Mouse (Mus musculus): ENCODE data around the gene Hes6. TPM values are rescaled to one million over a fixed set of nuclear protein-coding genes. Genes with fewer than 3 reads are reported as not detected.

Hes6 gene
- polyA plus RNA-seq, 1 experiment from 2014 or later, result 177 TPM

DNA sequence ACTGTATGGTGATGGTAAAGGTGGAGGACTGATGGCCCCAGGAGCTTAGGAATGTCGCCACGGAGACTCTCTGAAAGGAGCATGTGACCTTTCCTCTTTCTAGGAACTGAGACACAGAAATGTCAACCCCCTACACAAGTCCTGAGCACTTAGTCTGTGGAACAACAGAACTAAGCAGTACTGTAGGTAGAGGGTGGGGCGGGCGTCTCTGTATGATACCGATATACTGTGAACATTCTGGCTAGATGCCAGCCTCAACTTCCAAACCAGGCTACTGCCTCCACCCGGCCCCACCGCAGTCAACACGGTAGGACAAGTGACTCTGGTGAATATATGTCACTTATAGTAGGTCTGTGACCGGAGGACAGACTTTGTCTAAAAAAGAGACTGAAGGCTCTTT lies 40.1 kb upstream of the Hes6 start:
- Histone ChIP-seq H3K9me3 (no peaks in the 10 kb centered on the region), H3K36me3 (replicated peaks) (peaks cover 1% of the 10 kb centered on the region; the same call in 1 of the 2 replicates), H3K4me1 (peaks cover 46% of the 10 kb centered on the region), H3K27me3 (ENCODE audit: poor library complexity, severe bottlenecking) (peaks cover 21% of the 10 kb centered on the region), H3K27ac (no peak overlapping the region), H3K4me3 (no peak overlapping the region)
- 92% methylated on average over 9 of the region's 9 CpGs for WGBS
- DNase-seq (ENCODE audit: extremely low spot score, low spot score), result no peak

DNA sequence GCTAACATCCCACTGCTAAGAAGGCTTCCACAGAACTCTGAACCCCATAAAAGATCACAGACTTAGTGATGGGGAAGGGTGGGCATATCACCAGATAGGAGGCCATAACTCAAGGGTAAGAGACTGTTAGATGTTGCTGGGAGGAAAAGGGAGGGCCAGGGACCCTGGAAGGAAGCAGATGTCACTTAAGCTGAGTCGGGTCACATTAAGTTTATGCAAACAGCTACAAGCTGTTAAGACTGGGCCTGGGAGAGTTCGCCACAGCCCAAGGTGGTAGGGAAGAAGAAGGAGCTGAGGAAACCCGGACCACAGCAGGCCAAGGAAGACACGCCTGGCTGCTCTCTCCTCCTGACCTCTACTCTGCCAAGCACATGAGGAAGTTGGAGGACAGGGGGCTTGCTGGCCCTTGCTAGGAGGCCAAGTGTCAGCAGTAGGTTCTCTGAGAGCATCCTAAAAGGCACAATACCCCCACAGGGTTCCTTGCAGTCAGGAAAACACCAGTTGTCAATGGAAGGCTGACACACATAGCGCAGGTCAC lies 37.8 kb upstream of the Hes6 start:
- Histone ChIP-seq H3K36me3 (replicated peaks) (peaks cover 20% of the 10 kb centered on the region), H3K9me3 (peaks cover 11% of the 10 kb centered on the region), H3K27ac (no peak overlapping the region; the same call in 1 of the 2 replicates), H3K4me1 (peaks cover 25% of the 10 kb centered on the region), H3K4me3 (no peak overlapping the region), H3K27me3 (ENCODE audit: poor library complexity, severe bottlenecking) (0 out of 2 replicates have a peak, but pooled peaks cover under 1% of the 10 kb centered on the region)
- 77% methylated on average over 5 of the region's 5 CpGs for WGBS
- DNase-seq (ENCODE audit: extremely low spot score, low spot score), result no peak

DNA sequence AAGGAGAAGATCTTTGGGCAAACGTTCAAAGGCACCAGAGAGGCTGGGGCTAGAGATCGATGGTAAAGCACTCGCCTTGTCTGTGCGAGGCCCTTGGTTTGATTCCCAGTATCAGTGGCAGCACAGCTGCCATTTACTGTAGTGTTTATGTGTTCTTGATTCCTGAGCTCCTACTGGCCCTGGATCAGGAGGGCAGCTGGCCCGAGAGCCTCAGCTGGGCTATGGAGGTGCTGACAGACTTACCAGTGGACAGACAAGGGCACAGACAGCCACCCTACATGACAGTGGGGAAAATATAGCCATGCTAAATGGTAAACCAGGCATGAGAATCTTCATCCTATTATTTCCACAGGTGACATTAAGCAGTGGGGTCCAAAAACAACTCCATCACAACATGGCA lies 37.0 kb upstream of the Hes6 start:
- DNase-seq (ENCODE audit: extremely low spot score, low spot score), result no peak
- H3K36me3 ChIP-seq (replicated peaks), result peaks cover 20% of the 10 kb centered on the region
- H3K27me3 ChIP-seq (ENCODE audit: poor library complexity, severe bottlenecking), result no peaks in the 10 kb centered on the region
- no peak overlapping the region for H3K27ac ChIP-seq
- H3K4me3 ChIP-seq, result no peak overlapping the region
- peaks cover 11% of the 10 kb centered on the region for H3K9me3 ChIP-seq
- H3K4me1 ChIP-seq, result peaks cover 17% of the 10 kb centered on the region
- 91% methylated on average over 5 of the region's 5 CpGs for WGBS

- Histone ChIP-seq H3K9me3 (peaks cover 11% of the 10 kb centered on the region), H3K4me1 (peaks cover under 1% of the 10 kb centered on the region; the same call in 1 of the 2 replicates), H3K4me3 (no peak overlapping the region), H3K27me3 (ENCODE audit: poor library complexity, severe bottlenecking) (no peaks in the 10 kb centered on the region), H3K36me3 (replicated peaks) (peaks cover 20% of the 10 kb centered on the region), H3K27ac (no peak overlapping the region)
- WGBS, result 93% methylated on average over 10 of the region's 10 CpGs
- no peak for DNase-seq (ENCODE audit: extremely low spot score, low spot score)
Measured at GRCm38 (mm10) chr1:91448688-91449087, 34.9 kb upstream of the Hes6 start.

DNA sequence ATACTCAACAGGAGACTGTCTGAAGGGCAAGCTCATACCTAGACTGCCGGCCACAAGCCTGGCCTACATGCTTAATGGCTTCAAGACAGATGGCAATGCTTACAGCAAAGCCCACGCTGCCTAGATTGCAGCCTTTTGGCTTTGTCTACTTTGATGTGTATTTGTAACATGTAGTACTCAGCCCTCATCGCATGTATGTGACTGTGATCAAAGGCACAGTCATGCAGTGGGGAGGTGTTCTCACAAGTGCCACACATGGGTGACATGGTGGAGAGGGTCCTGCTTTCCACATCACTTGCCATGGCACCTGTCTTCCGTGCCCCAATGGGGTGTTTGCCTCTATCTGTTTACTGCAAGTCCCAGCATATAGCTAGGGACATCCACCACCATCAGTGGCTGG lies 32.7 kb upstream of the Hes6 start:
- Histone ChIP-seq H3K27ac (no peak overlapping the region), H3K4me3 (no peak overlapping the region), H3K36me3 (replicated peaks) (peaks cover 20% of the 10 kb centered on the region), H3K4me1 (peaks cover 9% of the 10 kb centered on the region), H3K9me3 (peaks cover 11% of the 10 kb centered on the region), H3K27me3 (ENCODE audit: poor library complexity, severe bottlenecking) (no peaks in the 10 kb centered on the region)
- 93% methylated on average over 4 of the region's 4 CpGs for WGBS
- no peak for DNase-seq (ENCODE audit: extremely low spot score, low spot score)

GRCm38 (mm10) chr1:91446060-91446459 lies 32.2 kb upstream of the Hes6 start:
- 90% methylated on average over 8 of the region's 8 CpGs for WGBS
- no peak overlapping the region for H3K4me3 ChIP-seq
- H3K27me3 ChIP-seq (ENCODE audit: poor library complexity, severe bottlenecking), result no peaks in the 10 kb centered on the region
- H3K36me3 ChIP-seq (replicated peaks), result peaks cover 20% of the 10 kb centered on the region
- H3K9me3 ChIP-seq, result peaks cover 11% of the 10 kb centered on the region
- peaks cover 9% of the 10 kb centered on the region for H3K4me1 ChIP-seq
- DNase-seq (ENCODE audit: extremely low spot score, low spot score), result no peak
- no peak overlapping the region for H3K27ac ChIP-seq

- no peak overlapping the region for H3K27ac ChIP-seq
- DNase-seq (ENCODE audit: extremely low spot score, low spot score), result no peak
- peaks cover 20% of the 10 kb centered on the region for H3K36me3 ChIP-seq (replicated peaks)
- no peak overlapping the region for H3K4me3 ChIP-seq
- peaks cover 11% of the 10 kb centered on the region for H3K9me3 ChIP-seq
- no peaks in the 10 kb centered on the region for H3K27me3 ChIP-seq (ENCODE audit: poor library complexity, severe bottlenecking)
- WGBS, result 94% methylated on average over 17 of the region's 17 CpGs
- peaks cover 9% of the 10 kb centered on the region for H3K4me1 ChIP-seq
Measured at GRCm38 (mm10) chr1:91444841-91445830, 31.3 kb upstream of the Hes6 start.

DNA sequence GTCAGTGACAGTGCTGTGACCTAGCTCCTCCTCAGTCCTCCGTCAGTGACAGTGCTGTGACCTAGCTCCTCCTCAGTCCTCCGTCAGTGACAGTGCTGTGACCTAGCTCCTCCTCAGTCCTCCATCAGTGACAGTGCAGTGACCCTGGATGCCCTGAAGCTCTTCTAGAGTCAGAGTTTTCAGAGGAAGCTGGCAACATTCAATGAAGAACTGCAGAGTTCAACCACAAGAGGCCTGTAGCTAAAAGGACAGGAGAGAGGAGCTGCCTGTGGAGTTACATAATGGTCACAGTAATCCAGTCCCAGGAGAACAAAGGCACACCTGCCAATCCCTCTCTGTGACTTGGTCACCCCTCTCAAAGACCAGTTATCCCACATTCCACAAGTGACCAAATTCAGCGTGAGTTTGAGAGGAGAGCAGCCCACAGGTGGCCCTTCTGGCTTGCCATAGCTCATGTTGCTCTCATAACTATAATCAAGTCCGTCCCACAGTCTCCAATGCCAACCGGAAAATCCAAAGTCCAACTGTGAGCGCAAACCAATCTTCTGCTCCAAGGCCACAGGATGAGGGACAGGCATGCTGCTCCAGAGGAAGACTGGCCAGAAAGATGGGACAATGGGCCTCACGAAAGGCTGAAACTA lies 28.6 kb upstream of the Hes6 start:
- Histone ChIP-seq H3K9me3 (peaks cover 7% of the 10 kb centered on the region), H3K36me3 (replicated peaks) (peaks cover 5% of the 10 kb centered on the region), H3K4me3 (no peak overlapping the region), H3K27me3 (ENCODE audit: poor library complexity, severe bottlenecking) (no peaks in the 10 kb centered on the region), H3K27ac (peak overlapping the region; percentile 30; the same call in 1 of the 2 replicates), H3K4me1 (peaks cover 9% of the 10 kb centered on the region)
- DNase-seq (ENCODE audit: extremely low spot score, low spot score), result no peak
- whole genome bisulfite sequencing, result 76% methylated on average over 7 of the region's 7 CpGs

GRCm38 (mm10) chr1:91441855-91442254 lies 28.0 kb upstream of the Hes6 start:
- Histone ChIP-seq H3K27me3 (ENCODE audit: poor library complexity, severe bottlenecking) (no peaks in the 10 kb centered on the region), H3K4me1 (peaks cover 9% of the 10 kb centered on the region), H3K4me3 (no peak overlapping the region), H3K36me3 (replicated peaks) (no peaks in the 10 kb centered on the region), H3K27ac (no peak overlapping the region), H3K9me3 (peaks cover under 1% of the 10 kb centered on the region; the same call in 1 of the 2 replicates)
- WGBS, result 95% methylated on average over 3 of the region's 3 CpGs
- no peak for DNase-seq (ENCODE audit: extremely low spot score, low spot score)

GRCm38 (mm10) chr1:91439776-91440175 lies 25.9 kb upstream of the Hes6 start:
- peaks cover 9% of the 10 kb centered on the region for H3K4me1 ChIP-seq
- no peak overlapping the region for H3K27ac ChIP-seq
- H3K4me3 ChIP-seq, result no peak overlapping the region
- H3K27me3 ChIP-seq (ENCODE audit: poor library complexity, severe bottlenecking), result no peaks in the 10 kb centered on the region
- H3K36me3 ChIP-seq (replicated peaks), result no peaks in the 10 kb centered on the region
- WGBS, result 93% methylated on average over 8 of the region's 8 CpGs
- H3K9me3 ChIP-seq, result no peaks in the 10 kb centered on the region
- no peak for DNase-seq (ENCODE audit: extremely low spot score, low spot score)

DNA sequence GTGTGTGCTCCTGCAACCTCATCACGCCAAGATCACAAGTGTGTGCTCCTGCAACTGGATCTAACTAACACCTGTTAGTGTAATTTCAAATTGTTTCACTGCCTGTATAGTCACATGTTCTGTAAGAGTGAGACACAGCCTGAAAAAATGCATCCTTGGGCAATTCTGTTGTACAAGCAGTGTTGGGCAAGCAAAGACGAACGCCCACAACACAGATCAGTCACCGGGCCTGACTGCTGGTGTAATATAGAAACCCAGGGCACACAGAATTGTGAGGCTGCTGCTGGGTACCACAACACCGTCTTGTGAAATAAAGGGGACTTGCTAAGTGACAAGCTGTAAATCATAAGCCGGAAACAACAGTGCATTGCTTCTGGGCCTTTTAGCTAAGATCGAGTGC lies 23.7 kb upstream of the Hes6 start:
- Histone ChIP-seq H3K9me3 (no peaks in the 10 kb centered on the region), H3K4me3 (no peak overlapping the region), H3K27ac (no peak overlapping the region), H3K4me1 (peaks cover 3% of the 10 kb centered on the region), H3K36me3 (replicated peaks) (no peaks in the 10 kb centered on the region), H3K27me3 (ENCODE audit: poor library complexity, severe bottlenecking) (no peaks in the 10 kb centered on the region)
- WGBS, result 95% methylated on average over 7 of the region's 7 CpGs
- no peak for DNase-seq (ENCODE audit: extremely low spot score, low spot score)

- DNase-seq (ENCODE audit: extremely low spot score, low spot score), result no peak
- Histone ChIP-seq H3K27me3 (ENCODE audit: poor library complexity, severe bottlenecking) (no peaks in the 10 kb centered on the region), H3K4me1 (no peaks in the 10 kb centered on the region), H3K27ac (no peak overlapping the region), H3K4me3 (no peak overlapping the region), H3K36me3 (replicated peaks) (no peaks in the 10 kb centered on the region), H3K9me3 (no peaks in the 10 kb centered on the region)
- 91% methylated on average over 3 of the region's 3 CpGs for whole genome bisulfite sequencing
Measured at GRCm38 (mm10) chr1:91437083-91437400, 23.2 kb upstream of the Hes6 start.

Measured in forebrain, embryonic 10.5 days (tissue).